Mouse (Mus musculus): Measurements from ENCODE around the gene Olfr523. TPM values are rescaled to one million over a fixed set of nuclear protein-coding genes. Genes with fewer than 3 reads are reported as not detected.

Olfr523 gene
- total and polyA plus RNA-seq, 3 experiments: not detected

GRCm38 (mm10) chr7:140188391-140189328 is 15.6 kb downstream of the Olfr523 start:
- in situ Hi-C loops (cut with MboI; ENCODE audit: low pct_ligation_motif_present, low pct_unique_long_range_greater_than_20kb, low sequenced_read_pairs) (loop anchor here (25.0 kb wide), 1 partner anchor 599 kb away; the partner anchor contains the start of gene Syce1), dilution Hi-C loops (cut with MboI; ENCODE audit: extremely low pct_ligation_motif_present, extremely low pct_unique_long_range_greater_than_20kb, low sequenced_read_pairs) (no loop called here)
- H3K27me3 ChIP-seq (replicated peaks): peaks cover 82% of the 10 kb centered on the region
- no peaks in the 10 kb centered on the region for H3K36me3 ChIP-seq (replicated peaks in 1 of 2; ENCODE audit: control insufficient read depth in 1 of 2, insufficient read depth in 1 of 2, low read length in 1 of 2)
- H3K9ac ChIP-seq (ENCODE audit: insufficient read depth, low read depth): no peak overlapping the region
- peak; percentile 35 for DNase-seq (ENCODE audit: extremely low read depth)
- no peaks in the 10 kb centered on the region for H3K9me3 ChIP-seq (replicated peaks; ENCODE audit: low read length)
- H3K4me3 ChIP-seq (replicated peaks in 1 of 3; ENCODE audit: low read depth in 2 of 3, low read length in 2 of 3, poor library complexity in 1 of 3): no peak overlapping the region
- 0 out of 4 replicates have a peak, but pooled peaks cover 0 to 3% of the 10 kb centered on the region in 2 experiments for H3K4me1 ChIP-seq (ENCODE audit: control insufficient read depth in 1 of 2, insufficient read depth in 2 of 2)
- no peak overlapping the region for H3K4me2 ChIP-seq (ENCODE audit: insufficient read depth, low read depth, poor library complexity, severe bottlenecking)
- H3K79me2 ChIP-seq (replicated peaks; ENCODE audit: control insufficient read depth, extremely low read depth, insufficient read depth, poor library complexity, severe bottlenecking): no peaks in the 10 kb centered on the region
- H3K27ac ChIP-seq (ENCODE audit: insufficient read depth, low read depth): no peak overlapping the region
- TF ChIP-seq MYC (IDR thresholded peaks at IDR 0.05; ENCODE audit: low read depth, low read length): 0 out of 2 replicates have a peak, but pooled peaks have one; percentile 20
- no peak for TF ChIP-seq GABPA (IDR thresholded peaks at IDR 0.05; ENCODE audit: insufficient replicate concordance, low read depth, low read length)
- 0 out of 2 replicates have a peak, but pooled peaks have one; percentile 23 for TF ChIP-seq MAX (IDR thresholded peaks at IDR 0.05; ENCODE audit: low read length)
- TF ChIP-seq SMC3 (IDR thresholded peaks at IDR 0.05; ENCODE audit: low read depth, low read length): peak; percentile 19
- TF ChIP-seq MXI1 (IDR thresholded peaks at IDR 0.05; ENCODE audit: low read depth, low read length): no peak
- TF ChIP-seq CTCF (conservative IDR thresholded peaks at IDR 0.05 in 1 of 2, IDR thresholded peaks at IDR 0.05 in 1 of 2; ENCODE audit: low read depth in 2 of 2, low read length in 2 of 2): peak; percentile 59 to 71; a peak in 3 of 4 replicates
- TF ChIP-seq RAD21 (IDR thresholded peaks at IDR 0.05; ENCODE audit: low read depth, low read length): peak; percentile 1

GRCm38 (mm10) chr7:140190435-140190834 is 17.4 kb downstream of the Olfr523 start:
- 0 out of 4 replicates have a peak, but pooled peaks cover 0 to 3% of the 10 kb centered on the region in 2 experiments for H3K4me1 ChIP-seq (ENCODE audit: control insufficient read depth in 1 of 2, insufficient read depth in 2 of 2)
- no peak for DNase-seq (ENCODE audit: extremely low read depth)
- no peaks in the 10 kb centered on the region for H3K9me3 ChIP-seq (replicated peaks; ENCODE audit: low read length)
- H3K36me3 ChIP-seq (replicated peaks in 1 of 2; ENCODE audit: control insufficient read depth in 1 of 2, insufficient read depth in 1 of 2, low read length in 1 of 2): no peaks in the 10 kb centered on the region
- in situ Hi-C loops (cut with MboI; ENCODE audit: low pct_ligation_motif_present, low pct_unique_long_range_greater_than_20kb, low sequenced_read_pairs) (loop anchor here (25.0 kb wide), 1 partner anchor 597 kb away; the partner anchor contains the start of gene Syce1), dilution Hi-C loops (cut with MboI; ENCODE audit: extremely low pct_ligation_motif_present, extremely low pct_unique_long_range_greater_than_20kb, low sequenced_read_pairs) (no loop called here)
- no peak overlapping the region for H3K9ac ChIP-seq (ENCODE audit: insufficient read depth, low read depth)
- TF ChIP-seq KAT2A (IDR thresholded peaks at IDR 0.05; ENCODE audit: insufficient replicate concordance, low read length): no peak
- TF ChIP-seq ELF1 (IDR thresholded peaks at IDR 0.05; ENCODE audit: low read depth, low read length): no peak
- no peak for TF ChIP-seq MEF2A (IDR thresholded peaks at IDR 0.05; ENCODE audit: borderline replicate concordance, low read depth, low read length)
- TF ChIP-seq HCFC1 (IDR thresholded peaks at IDR 0.05; ENCODE audit: low read depth, low read length): no peak
- TF ChIP-seq ZC3H11A (IDR thresholded peaks at IDR 0.05; ENCODE audit: low read depth, low read length): no peak
- no peak for TF ChIP-seq SMC3 (IDR thresholded peaks at IDR 0.05; ENCODE audit: low read depth, low read length)
- TF ChIP-seq NELFE (IDR thresholded peaks at IDR 0.05; ENCODE audit: low read depth, low read length): no peak
- no peak for TF ChIP-seq ZNF384 (IDR thresholded peaks at IDR 0.05; ENCODE audit: low read depth, low read length)
- TF ChIP-seq TCF12 (IDR thresholded peaks at IDR 0.05; ENCODE audit: low read depth, low read length): no peak
- TF ChIP-seq PAX5 (IDR thresholded peaks at IDR 0.05; ENCODE audit: low read length): no peak
- no peak for TF ChIP-seq JUN (IDR thresholded peaks at IDR 0.05; ENCODE audit: insufficient read depth, low read depth, low read length)
- no peak for TF ChIP-seq IRF4 (IDR thresholded peaks at IDR 0.05; ENCODE audit: low read depth, low read length)
- no peak overlapping the region for H3K27ac ChIP-seq (ENCODE audit: insufficient read depth, low read depth)
- H3K27me3 ChIP-seq (replicated peaks): peaks cover 80% of the 10 kb centered on the region
- H3K4me2 ChIP-seq (ENCODE audit: insufficient read depth, low read depth, poor library complexity, severe bottlenecking): no peak overlapping the region
- no peak overlapping the region for H3K4me3 ChIP-seq (replicated peaks in 1 of 3; ENCODE audit: low read depth in 2 of 3, low read length in 2 of 3, poor library complexity in 1 of 3)
- no peaks in the 10 kb centered on the region for H3K79me2 ChIP-seq (replicated peaks; ENCODE audit: control insufficient read depth, extremely low read depth, insufficient read depth, poor library complexity, severe bottlenecking)

All from CH12.LX (cell line).